Mouse (Mus musculus): ENCODE results near the gene Gm20388.

GRCm38 (mm10) chr8:123715916-123716592 lies 3805.4 kb downstream of the Gm20388 start:
- TF ChIP-seq CTCF (IDR thresholded peaks at IDR 0.05; ENCODE audit: borderline replicate concordance, insufficient read depth, low read depth, low read length) (no peak), POLR2A (IDR thresholded peaks at IDR 0.05; ENCODE audit: borderline replicate concordance, insufficient read depth, low read length) (no peak)
